Mouse (Mus musculus): Measurements from ENCODE around the gene Rarg.

The Rarg gene

DNA sequence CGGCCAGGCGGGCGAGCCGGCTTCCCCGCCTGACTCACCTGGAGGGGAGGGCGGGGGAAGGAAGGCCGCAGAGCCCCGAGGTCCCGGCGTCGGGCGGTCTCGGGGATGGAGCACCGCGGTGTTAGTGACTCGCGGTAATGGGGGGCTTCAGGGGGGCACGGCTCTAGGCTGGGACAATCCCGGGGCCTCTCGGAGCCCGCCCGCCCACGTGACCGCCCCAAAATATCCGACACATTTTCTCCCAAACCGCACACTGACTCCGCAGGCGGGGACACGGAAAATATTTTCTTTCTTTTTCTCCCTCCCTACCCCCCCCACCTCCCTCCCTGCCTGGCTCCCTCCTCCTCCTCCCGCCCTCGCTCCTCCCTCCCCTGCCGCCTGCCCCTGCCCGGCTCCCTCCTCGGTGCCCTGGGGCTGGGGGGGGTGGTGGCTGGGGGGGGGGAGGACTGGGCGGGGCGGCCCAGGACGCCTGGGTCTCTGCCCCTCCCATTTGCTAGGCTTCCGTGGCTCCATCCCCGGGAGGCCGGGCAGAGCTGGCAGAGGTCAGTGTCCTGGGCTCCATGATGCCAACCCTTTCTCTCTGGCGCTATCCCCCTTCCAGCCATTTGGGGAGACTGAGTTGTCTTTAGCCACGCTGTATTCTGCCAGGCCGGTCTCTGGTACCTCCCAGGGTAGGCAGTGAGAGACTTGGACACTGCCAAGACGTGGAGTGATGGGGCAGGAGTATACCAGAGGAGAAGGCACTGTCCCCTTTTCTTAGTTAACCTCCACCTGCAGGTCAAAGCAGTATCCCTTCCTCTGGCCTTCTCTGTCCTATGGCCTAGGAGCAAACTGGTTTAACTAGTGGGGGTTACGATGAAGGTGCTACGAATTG lies at the start of gene Rarg:
Gene Rarg (minus strand): TSS at position 316 of the 874 bp plus-strand sequence.
- ChIA-PET CTCF (interaction anchor here in 1 of 4 experiments (1.1 to 1.6 kb wide), 2 partner anchors 17 to 150 kb away, joined by 3 to 8 read pairs; no protein-coding TSS in a partner anchor), POLR2A (interaction anchor here in 3 of 4 experiments (0.7 to 5.4 kb wide), 10 partner anchors 8 to 22 kb away, joined by 3 to 40 read pairs (median 6); partner anchors contain the start of gene Gm9918 (in 1 of the 3))

DNA sequence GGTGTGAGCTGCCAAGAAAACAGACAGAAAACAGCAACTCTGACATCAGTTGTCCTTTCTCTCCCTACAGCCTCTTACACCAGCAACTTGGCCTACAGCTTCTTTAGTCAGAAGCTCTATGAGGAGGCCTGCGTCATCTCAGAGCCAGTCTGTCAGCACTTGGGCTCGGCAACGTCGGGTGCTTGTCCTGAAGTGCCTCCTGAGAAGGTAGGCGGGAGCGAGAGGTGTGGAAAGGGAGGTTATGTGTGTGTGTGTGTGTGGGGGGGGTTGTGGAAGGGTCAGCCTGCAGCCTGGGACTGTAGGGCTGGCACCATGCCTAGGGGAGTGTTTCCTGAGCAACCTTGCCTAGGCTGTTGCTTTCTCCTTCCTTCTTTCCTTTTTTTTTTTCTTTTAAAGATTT lies 45.2 kb upstream of the Rarg start:
- CTCF ChIA-PET, result interaction anchor here in 1 of 4 experiments (3.3 kb wide), 1 partner anchor 13 kb away, joined by 11 read pairs; no protein-coding TSS in a partner anchor
- POLR2A ChIA-PET, result interaction anchor here in 3 of 4 experiments (0.6 to 3.0 kb wide), 7 partner anchors 9 to 146 kb away, joined by 3 to 18 read pairs (median 5); no protein-coding TSS in a partner anchor

DNA sequence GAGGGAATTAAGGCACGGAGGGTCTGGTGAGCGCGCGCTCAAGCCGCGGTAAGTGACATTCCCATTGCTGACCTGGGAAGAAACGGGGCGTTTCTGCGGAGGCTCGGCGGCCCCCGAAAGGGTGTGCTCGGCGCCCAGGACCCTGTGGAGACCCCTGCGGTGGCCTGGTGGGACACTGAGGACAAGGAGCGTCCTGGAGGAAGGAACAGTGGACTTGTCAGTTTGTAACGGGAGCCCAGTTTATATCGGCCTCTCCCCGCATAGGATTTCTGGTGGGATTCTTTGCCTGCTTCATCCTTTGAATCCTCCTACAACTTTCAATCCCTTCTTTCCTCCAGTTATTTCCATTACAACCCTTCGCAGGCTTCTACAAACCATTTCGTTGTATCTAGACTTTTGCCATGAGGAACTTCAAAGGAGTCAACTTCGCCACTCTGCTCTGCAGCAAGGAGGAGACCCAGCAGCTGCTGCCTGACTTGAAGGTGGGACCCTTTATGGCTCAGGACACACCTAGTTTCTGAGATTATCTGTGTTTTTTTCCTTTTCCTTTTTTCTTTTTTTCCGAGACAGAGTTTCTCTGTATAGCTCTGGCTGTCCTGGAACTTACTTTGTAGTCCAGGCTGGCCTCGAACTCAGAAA lies 39.2 kb upstream of the Rarg start:
- CTCF ChIA-PET, result interaction anchor here in 2 of 4 experiments (0.6 to 1.2 kb wide), 4 partner anchors 12 to 189 kb away, joined by 3 read pairs; no protein-coding TSS in a partner anchor
- POLR2A ChIA-PET, result interaction anchor here in 3 of 4 experiments (0.6 to 4.6 kb wide), 47 partner anchors 8 to 426 kb away, joined by 3 to 15 read pairs (median 4); partner anchors contain the start of genes Mfsd5 (in 2 of the 3), Myg1 (in 2 of the 3), Spryd3 (in 2 of the 3) and Tarbp2 (in 2 of the 3)

DNA sequence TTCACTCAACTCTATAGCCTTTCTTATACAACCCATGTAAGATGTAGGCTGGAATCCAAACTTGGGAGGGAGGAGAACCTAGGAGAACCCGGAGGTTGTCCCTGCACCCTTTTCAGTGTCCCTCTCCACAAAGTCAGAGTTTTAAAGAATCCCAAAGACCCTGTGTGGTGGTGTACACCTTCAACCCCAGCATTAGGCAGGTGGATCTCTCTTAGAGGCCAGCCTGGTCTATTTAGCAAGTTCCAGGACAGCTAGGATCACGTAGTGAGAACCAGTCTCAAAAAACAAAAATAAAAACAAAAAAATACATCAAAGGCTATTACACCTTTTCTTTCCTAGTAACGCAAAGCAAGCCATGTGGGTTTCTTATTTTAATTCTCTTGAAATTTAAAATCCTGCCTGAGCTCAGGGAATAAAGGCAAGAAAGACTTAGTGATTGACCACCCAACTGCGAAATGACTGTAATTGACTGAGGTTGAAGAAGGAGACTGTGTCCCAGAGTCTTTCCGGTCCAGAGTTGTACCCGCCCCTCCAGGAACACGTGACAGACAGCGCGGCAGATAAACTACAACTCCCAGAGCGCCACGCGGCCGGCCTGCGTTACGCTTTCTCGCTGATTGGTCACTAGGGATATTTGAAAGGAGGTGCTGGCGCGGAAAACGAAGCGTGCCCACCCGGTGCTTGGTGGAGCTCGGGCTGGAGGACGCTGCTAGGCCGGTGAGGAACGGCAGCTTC lies 38.5 kb upstream of the Rarg start, which contains the start of gene Espl1:
Gene Espl1 (plus strand): TSS at position 634 of the 735 bp plus-strand sequence.
- ChIA-PET POLR2A (interaction anchor here in 3 of 4 experiments (0.5 to 4.6 kb wide), 47 partner anchors 8 to 427 kb away, joined by 3 to 15 read pairs (median 4); partner anchors contain the start of genes Mfsd5 (in 2 of the 3), Spryd3 (in 2 of the 3), Tarbp2 (in 2 of the 3) and Aaas (in 1 of the 3)), CTCF (interaction anchor here in 2 of 4 experiments (0.6 to 1.2 kb wide), 4 partner anchors 13 to 188 kb away, joined by 3 read pairs; no protein-coding TSS in a partner anchor)

DNA sequence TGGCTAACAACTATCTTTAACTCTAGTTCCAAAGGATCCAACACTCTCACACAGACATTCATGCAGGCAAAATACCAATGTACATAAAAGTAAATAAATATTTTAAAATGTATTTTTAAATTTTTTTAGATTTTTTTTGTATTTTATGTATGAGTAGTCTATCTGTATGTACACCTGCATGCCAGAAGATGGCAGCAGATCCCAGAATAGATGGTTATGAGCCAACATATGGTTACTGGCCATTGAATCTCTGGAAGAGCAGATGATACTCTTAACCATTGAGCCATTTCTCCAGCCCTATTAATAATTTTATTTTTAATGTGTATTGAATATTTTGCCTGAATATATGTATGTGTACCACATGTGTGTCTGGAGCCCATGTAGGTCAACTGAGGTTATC lies 30.1 kb upstream of the Rarg start:
- ChIA-PET CTCF (interaction anchor here in 1 of 4 experiments (0.6 kb wide), 1 partner anchor 39 kb away, joined by 3 read pairs; no protein-coding TSS in a partner anchor), POLR2A (no interaction called here)

DNA sequence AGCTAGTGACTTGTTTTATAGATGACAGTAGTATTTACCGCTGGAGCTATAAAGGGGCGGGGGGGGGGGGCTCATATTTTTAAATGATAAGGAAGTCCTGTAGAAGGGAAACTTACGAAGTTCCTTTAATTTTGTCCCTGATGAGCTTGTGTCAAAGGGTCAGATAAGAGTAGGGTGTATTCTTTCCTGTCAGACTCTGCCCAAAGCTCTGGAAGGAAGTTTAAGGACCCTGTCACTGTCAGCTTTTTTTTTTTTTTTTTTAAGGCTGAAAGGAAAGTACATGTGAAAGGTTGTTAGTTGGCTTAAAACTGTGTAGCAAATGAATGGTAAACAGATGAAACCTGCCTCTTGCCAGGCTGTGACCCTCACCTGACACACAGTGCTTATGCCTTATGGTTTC lies 26.3 kb upstream of the Rarg start:
- ChIA-PET CTCF (interaction anchor here in 1 of 4 experiments (0.6 to 1.1 kb wide), 4 partner anchors 98 to 177 kb away, joined by 3 to 4 read pairs (median 3); no protein-coding TSS in a partner anchor), POLR2A (interaction anchor here in 3 of 4 experiments (0.6 to 1.6 kb wide), 11 partner anchors 11 to 1037 kb away, joined by 3 to 4 read pairs (median 3); partner anchors contain the start of gene Sp1 (in 1 of the 3))

DNA sequence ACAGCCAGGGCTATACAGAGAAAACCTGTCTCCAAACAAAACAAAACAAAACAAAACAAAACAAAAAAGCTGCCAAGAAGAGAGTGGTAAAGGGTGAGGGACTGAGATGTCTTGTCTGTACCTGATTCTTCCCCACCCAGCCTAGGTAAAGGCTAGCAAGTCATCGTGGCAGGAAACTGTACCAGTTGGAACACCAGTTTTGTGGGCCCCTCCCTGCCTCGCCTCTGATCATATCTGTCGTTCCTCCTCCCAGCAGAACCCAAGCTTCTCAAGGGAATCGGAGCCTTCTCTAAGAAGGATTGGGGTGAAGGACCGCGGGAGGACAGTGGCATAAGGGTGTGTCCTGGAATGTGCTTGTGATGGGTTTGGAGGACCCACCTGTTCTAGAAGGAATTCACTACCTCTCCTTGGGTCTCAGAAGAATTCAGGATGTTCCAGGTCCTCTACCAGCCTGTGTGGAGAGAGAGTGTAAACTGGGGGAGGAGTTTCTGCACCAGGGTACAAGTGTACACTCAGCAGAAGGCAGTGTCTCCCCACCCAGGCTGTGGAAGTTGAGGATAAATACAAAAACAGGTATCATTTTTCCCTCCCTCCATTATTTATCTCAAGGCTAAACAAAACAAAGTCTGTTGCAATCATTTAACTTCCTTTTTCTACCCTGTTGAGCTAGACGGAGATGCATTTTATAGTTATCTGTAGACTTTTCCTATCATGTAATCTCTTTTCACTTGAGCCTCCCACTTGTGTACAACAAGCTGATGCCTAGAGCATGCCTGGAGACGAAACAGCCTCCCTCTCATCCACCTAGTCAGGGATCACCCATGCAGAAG lies 25.4 kb upstream of the Rarg start:
- ChIA-PET CTCF (interaction anchor here in 2 of 4 experiments (0.6 to 1.0 kb wide), 4 partner anchors 9 to 176 kb away, joined by 3 to 4 read pairs (median 4); no protein-coding TSS in a partner anchor), POLR2A (interaction anchor here in 3 of 4 experiments (0.7 to 1.7 kb wide), 8 partner anchors 13 to 123 kb away, joined by 3 to 4 read pairs (median 3); partner anchors contain the start of genes Espl1 (in 1 of the 3) and Sp1 (in 1 of the 3))

DNA sequence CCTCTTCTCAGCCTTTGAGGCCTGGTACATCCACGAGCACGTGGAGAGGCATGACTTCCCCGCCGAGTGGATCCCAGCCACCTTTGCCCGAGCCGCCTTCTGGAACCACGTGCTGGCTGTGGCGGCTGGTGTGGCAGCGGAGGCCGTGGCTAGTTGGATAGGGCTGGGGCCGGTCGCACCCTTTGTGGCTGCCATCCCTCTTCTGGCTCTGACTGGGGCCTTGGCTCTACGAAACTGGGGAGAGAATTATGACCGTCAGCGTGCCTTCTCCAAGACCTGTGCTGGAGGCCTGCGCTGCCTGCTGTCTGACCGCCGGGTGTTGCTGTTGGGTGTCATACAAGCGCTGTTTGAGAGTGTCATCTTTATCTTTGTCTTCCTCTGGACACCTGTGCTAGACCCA lies 23.3 kb upstream of the Rarg start:
- CTCF ChIA-PET, result interaction anchor here in 2 of 4 experiments (0.6 to 2.7 kb wide), 6 partner anchors 40 to 446 kb away, joined by 3 to 10 read pairs (median 4); partner anchors contain the start of gene Tarbp2 (in 1 of the 2)
- POLR2A ChIA-PET, result interaction anchor here in 3 of 4 experiments (0.5 to 2.9 kb wide), 28 partner anchors 8 to 277 kb away, joined by 3 to 18 read pairs (median 4); partner anchors contain the start of genes Espl1 (in 1 of the 3), Gm9918 (in 1 of the 3), Krt8 (in 1 of the 3) and Pfdn5 (in 1 of the 3)

DNA sequence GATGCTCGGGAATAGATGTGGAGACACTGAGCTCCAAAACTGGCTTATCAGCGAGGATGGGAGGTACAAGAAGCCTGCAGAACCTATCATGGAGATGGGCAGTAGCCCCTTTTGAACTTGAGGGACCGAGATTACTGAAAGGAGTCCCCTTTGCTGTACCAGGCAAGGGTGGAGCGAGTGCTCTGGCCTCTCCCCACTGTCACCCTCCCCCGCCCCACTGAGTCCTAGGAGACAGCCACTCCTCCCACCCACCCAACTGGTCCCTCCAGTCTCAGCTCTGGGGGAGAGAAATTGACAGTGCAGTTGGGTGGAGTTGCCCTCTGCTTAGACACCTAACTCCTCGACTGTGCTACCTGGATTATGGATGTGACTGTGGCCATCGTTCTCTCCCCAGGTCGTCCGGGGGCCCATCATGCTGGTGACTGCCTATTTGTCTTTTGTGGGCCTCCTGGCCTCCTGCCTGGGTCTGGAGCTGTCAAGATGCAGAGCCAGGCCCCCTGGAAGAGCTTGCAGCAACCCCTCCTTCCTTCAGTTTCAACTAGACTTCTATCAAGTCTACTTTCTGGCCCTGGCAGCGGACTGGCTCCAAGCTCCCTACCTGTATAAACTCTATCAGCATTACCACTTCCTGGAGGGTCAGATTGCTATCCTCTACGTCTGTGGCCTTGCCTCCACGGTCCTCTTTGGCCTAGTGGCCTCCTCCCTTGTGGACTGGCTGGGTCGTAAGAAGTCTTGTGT lies 22.6 kb upstream of the Rarg start:
- CTCF ChIA-PET, result interaction anchor here (0.5 to 2.7 kb wide), 16 partner anchors 14 to 1113 kb away, joined by 3 to 10 read pairs (median 4); partner anchors contain the start of genes Calcoco1 (in 1 of the 4) and Tarbp2 (in 1 of the 4)
- POLR2A ChIA-PET, result interaction anchor here (0.5 to 2.9 kb wide), 60 partner anchors 9 to 307 kb away, joined by 3 to 18 read pairs (median 4); partner anchors contain the start of genes Espl1 (in 3 of the 4), Sp1 (in 3 of the 4), Aaas (in 1 of the 4) and Csad (in 1 of the 4)

DNA sequence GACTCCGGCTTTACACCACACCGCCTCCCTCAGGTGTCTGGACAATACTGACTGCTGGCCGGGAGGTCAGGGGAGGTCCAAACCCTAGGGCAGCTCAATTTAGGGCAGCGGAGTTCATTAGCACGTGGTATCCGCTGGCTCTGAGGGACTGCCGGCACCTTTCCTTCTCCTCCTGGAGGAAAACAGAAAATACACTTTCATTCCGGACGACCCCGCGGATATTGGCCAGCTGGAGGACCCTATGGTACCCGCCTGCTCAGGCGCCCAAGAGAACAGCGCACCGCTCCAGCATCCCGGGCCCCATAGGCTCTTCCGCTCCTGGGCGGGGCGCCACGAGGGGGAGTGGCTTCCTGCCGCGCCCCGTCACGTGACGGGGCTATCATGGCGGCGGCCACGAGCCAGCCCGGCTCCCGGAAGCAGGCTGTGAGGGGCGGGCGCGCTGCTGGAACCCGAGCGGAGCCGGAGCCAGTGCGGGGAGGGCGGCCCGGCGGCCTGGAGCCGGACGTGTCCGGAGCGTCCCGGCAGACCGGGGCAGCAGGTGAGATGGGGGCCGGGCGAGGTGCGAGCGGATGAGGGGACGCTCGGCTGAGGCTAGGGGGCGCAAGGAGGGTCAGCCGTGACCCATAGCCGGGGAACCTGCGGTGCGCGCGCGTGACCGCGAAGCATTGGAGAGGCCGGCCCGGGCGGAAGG lies 21.9 kb upstream of the Rarg start, which contains the start of gene Mfsd5:
Gene Mfsd5 (plus strand): TSS at position 363 of the 691 bp plus-strand sequence.
- CTCF ChIA-PET, result interaction anchor here (0.6 to 2.7 kb wide), 12 partner anchors 14 to 762 kb away, joined by 3 to 10 read pairs (median 4); partner anchors contain the start of gene Tarbp2 (in 1 of the 4)
- POLR2A ChIA-PET, result interaction anchor here (0.5 to 2.9 kb wide), 59 partner anchors 9 to 392 kb away, joined by 3 to 18 read pairs (median 4); partner anchors contain the start of genes Espl1 (in 3 of the 4), Gm9918 (in 2 of the 4), Sp1 (in 2 of the 4) and Aaas (in 1 of the 4)

DNA sequence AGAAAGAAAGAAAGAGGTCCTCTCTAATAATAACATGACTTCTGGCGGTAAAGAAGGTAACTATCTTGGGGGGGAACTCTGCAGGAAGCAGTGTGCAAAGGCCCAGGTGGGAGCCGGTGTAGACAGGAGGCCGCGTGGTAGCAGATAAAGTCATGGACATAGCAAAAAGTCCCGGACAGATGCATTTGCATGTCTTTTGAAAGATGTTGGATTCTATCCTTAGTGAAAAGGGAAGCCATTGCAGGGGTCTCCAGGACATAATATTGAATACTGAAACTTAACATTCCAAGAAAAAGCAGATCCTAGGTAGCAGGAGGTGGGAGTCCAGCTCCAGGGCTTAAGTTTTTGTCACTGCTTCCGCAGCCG lies 21.4 kb upstream of the Rarg start:
- POLR2A ChIA-PET, result interaction anchor here (0.5 to 2.9 kb wide), 35 partner anchors 8 to 392 kb away, joined by 3 to 18 read pairs (median 6); partner anchors contain the start of genes Espl1 (in 2 of the 4), Sp1 (in 2 of the 4), Csad (in 1 of the 4) and Gm9918 (in 1 of the 4)
- CTCF ChIA-PET, result interaction anchor here (0.6 to 2.7 kb wide), 11 partner anchors 16 to 763 kb away, joined by 3 to 10 read pairs (median 4); partner anchors contain the start of gene Tarbp2 (in 1 of the 4)

DNA sequence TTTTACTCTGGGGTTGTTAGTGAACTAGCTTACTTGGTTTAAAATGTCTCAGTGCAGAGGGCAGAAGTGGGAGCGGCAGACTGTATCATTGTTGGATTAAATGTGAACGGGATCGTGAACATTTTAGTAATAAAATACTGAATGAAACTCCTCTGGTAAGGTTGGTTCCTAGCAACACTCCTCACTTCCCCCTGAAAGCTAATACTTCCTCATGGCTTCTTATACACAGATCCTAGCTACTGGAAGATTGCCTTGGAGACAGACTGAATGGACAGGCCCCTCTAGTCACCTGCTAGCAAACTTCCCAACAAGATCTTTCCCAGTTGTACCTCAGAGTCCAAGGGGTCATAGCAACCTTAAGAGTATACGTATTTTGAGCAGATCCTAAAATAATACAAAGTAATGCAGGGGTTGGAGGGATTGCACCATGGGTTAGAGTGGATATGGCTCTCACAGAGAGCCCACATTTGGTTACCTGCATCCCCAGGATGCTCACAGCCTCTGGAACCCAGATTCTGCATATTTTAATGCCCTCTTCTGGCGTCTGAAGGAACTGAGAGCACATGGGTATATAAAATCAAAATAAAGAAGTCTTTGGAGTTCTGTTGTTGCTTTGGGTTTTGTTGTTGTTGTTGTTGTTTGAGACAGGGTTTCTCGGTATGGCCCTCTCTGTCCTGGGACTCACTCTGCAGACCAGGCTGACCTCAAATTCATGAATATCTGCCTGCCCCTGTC lies 16.8 kb upstream of the Rarg start:
- CTCF ChIA-PET, result no interaction called here
- POLR2A ChIA-PET, result interaction anchor here in 1 of 4 experiments (0.9 to 1.1 kb wide), 2 partner anchors 12 to 38 kb away, joined by 3 read pairs; no protein-coding TSS in a partner anchor

DNA sequence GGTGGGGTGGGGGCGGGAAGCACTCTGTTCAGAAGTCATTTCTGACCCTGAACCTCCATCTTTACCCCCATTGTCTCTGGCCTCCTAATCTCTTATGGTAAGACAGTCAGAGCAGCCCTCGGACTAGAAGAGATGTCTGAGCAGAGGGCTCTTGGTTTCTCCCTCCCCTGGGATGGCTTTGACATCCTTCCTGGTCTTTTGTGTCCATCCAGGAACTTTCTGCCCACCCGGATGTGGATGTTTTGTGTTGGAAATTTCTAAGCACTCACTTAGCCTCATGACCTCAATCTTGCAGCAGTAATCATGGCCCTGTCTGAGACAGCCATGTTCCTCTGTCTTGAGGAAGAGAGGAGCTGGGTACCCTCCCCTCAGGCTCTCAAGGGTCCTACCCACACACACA lies 14.1 kb upstream of the Rarg start:
- CTCF ChIA-PET, result interaction anchor here in 3 of 4 experiments (0.6 to 1.8 kb wide), 10 partner anchors 13 to 71 kb away, joined by 3 to 7 read pairs (median 3); no protein-coding TSS in a partner anchor
- POLR2A ChIA-PET, result interaction anchor here in 3 of 4 experiments (0.7 to 1.5 kb wide), 18 partner anchors 8 to 199 kb away, joined by 3 to 9 read pairs (median 4); partner anchors contain the start of genes Espl1 (in 1 of the 3), Mfsd5 (in 1 of the 3), Pcbp2 (in 1 of the 3) and Rarg (in 1 of the 3)
